Comparison of ENCODE assay signal across 9 mouse cellular contexts in the genomic region with DNA sequence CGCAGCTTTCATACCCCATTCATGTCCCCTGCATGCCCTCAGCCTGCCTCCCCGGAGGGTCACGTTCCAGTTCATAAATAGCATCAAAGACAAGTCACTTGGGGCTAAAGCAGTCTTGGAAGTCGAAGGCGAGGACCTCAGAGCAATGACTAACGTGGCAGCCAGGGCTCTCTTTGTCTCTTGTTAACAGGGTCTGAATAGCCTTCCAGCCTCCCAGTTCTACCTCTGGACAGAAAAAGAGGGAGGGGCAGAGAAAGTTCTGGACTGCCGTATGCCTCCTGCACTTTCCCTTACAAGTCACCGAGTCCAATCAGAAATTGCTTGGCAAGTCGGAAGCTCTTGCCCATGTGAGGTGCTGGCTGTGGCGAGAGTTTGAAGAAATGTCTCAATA. TPM values are rescaled to one million over a fixed set of nuclear protein-coding genes. Genes with fewer than 3 reads are reported as not detected.
A peak's percentile ranks its signal among the peaks of the same experiment; 100 is the strongest.
DNase-seq lines count a peak whose midpoint lies in the region; ATAC-seq and TF ChIP-seq lines count a peak whose summit lies in the region.
"Had no signal": no experiment of that assay in that cellular context is flagged by ENCODE, and none has a peak within 500 bp of the region (broad histone marks: within the 10 kb centered on the region; RNA-seq: fewer than 3 reads in every experiment).

No protein-coding gene starts in this region.

- 45% methylated on average over 10 of the region's 10 CpGs for WGBS in lung, embryonic 14.5 days
- 24% methylated on average over 10 of the region's 10 CpGs for WGBS in neural tube, embryonic 13.5 days
- WGBS in cerebellum, adult 2 months, result 29% methylated on average over 10 of the region's 10 CpGs

- no peak for ATAC-seq in lung, embryonic 14.5 days (ENCODE audit: insufficient read depth)
- 0 out of 2 replicates have a peak, but pooled peaks have one; percentile 11 for ATAC-seq in neural tube, embryonic 13.5 days (ENCODE audit: low read depth)

- TF ChIP-seq POLR2A in cerebellum, adult 2 months (IDR thresholded peaks at IDR 0.05; ENCODE audit: borderline replicate concordance, insufficient read depth, low read length), result no peak

- no peak for TF ChIP-seq CTCF in lung, embryonic 14.5 days (IDR thresholded peaks at IDR 0.05; ENCODE audit: low read depth)
- no peak for TF ChIP-seq CTCF in cerebellum, adult 2 months (IDR thresholded peaks at IDR 0.05; ENCODE audit: borderline replicate concordance, insufficient read depth, low read depth, low read length)

- H3K9ac ChIP-seq in lung, embryonic 14.5 days, result no peak overlapping the region
- H3K9ac ChIP-seq in neural tube, embryonic 13.5 days, result no peak overlapping the region

- peak overlapping the region; percentile 31; the same call in 1 of the 2 replicates for H3K4me2 ChIP-seq in lung, embryonic 14.5 days
- peak overlapping the region; percentile 28; the same call in 1 of the 2 replicates for H3K4me2 ChIP-seq in neural tube, embryonic 13.5 days

- DNase-seq in lung, embryonic 14.5 days, result no peak
- no peak for DNase-seq in lung, postnatal 4 days
- peak; percentile 29 to 36 for DNase-seq in heart, adult 9 months (ENCODE audit: low spot score in 2 of 2)
- DNase-seq in kidney, adult 18-20 months, result peak; percentile 42
- no peak for DNase-seq in layer of hippocampus, postnatal 10 days (ENCODE audit: low spot score in 2 of 2)
- no peak for DNase-seq in cerebellum, adult 2 months
- DNase-seq in right cerebral cortex, postnatal 10 days (ENCODE audit: low spot score in 2 of 2), result no peak
- DNase-seq: lung, adult 2 months had no signal

- H3K9me3 ChIP-seq in lung, embryonic 14.5 days (ENCODE audit: low read depth, low read length), result no peaks in the 10 kb centered on the region
- no peaks in the 10 kb centered on the region for H3K9me3 ChIP-seq in neural tube, embryonic 13.5 days

- H3K4me1 ChIP-seq in lung, embryonic 14.5 days (ENCODE audit: insufficient read depth), result 0 out of 2 replicates have a peak, but pooled peaks cover 5% of the 10 kb centered on the region
- peaks cover 13% of the 10 kb centered on the region for H3K4me1 ChIP-seq in neural tube, embryonic 13.5 days (replicated peaks)
- no peaks in the 10 kb centered on the region; the same call in 1 of the 2 replicates for H3K4me1 ChIP-seq in cerebellum, adult 2 months (ENCODE audit: control insufficient read depth, insufficient read depth, low read length)

- no peak overlapping the region for H3K27ac ChIP-seq in lung, embryonic 14.5 days (ENCODE audit: low read depth)
- H3K27ac ChIP-seq in neural tube, embryonic 13.5 days (replicated peaks), result 0 out of 2 replicates have a peak overlapping the region, but pooled peaks have one; percentile 14
- H3K27ac ChIP-seq in cerebellum, adult 2 months (ENCODE audit: insufficient read depth, low read length), result no peak overlapping the region

- H3K4me3 ChIP-seq in lung, embryonic 14.5 days (ENCODE audit: low read depth, low read length), result no peak overlapping the region
- no peak overlapping the region for H3K4me3 ChIP-seq in neural tube, embryonic 13.5 days
- H3K4me3 ChIP-seq in cerebellum, adult 2 months (replicated peaks; ENCODE audit: insufficient read depth, low read depth, low read length), result no peak overlapping the region

- H3K27me3 ChIP-seq in lung, embryonic 14.5 days (ENCODE audit: insufficient read depth, low read length), result no peaks in the 10 kb centered on the region
- H3K27me3 ChIP-seq in neural tube, embryonic 13.5 days, result no peaks in the 10 kb centered on the region
- no peaks in the 10 kb centered on the region for H3K27me3 ChIP-seq in cerebellum, adult 2 months (ENCODE audit: control insufficient read depth, insufficient read depth, low read length)

- no peaks in the 10 kb centered on the region for H3K36me3 ChIP-seq in lung, embryonic 14.5 days (ENCODE audit: insufficient read depth)
- no peaks in the 10 kb centered on the region for H3K36me3 ChIP-seq in neural tube, embryonic 13.5 days

RNA-seq across cellular contexts. Expression of gene Nudt4, which starts 47.4 kb away (rescaled TPM):
- polyA plus RNA-seq in lung, embryonic 14.5 days (2014; fragmentation: Nextera tagmentation; extraction: Ambion mirVana), result 91.2 and 93.4 TPM in 2 replicates
- 94.1 and 101 TPM in 2 replicates for polyA plus RNA-seq in neural tube, embryonic 13.5 days (2015; fragmentation: Nextera tagmentation; extraction: Ambion mirVana)
- 10 to 100 TPM; 91.1 to 92.9 TPM for total RNA-seq in layer of hippocampus, postnatal 10 days (2021)
- polyA plus RNA-seq in cerebellum, adult 2 months (2012; rRNA removed), result 90.6 and 102 TPM in 2 replicates

Comparison
In these comparisons a context has a peak if more than half of its experiments do, and no peak if none do; other contexts are left out.
1. DNase-seq: peak in heart, adult 9 months (2 of 2) and kidney, adult 18-20 months (single experiment); none in lung, embryonic 14.5 days (single experiment), lung, postnatal 4 days (0 of 2), layer of hippocampus, postnatal 10 days (0 of 2), cerebellum, adult 2 months (0 of 2) and right cerebral cortex, postnatal 10 days (0 of 2).